Mouse (Mus musculus) kidney, embryonic 16.5 days (tissue): ENCODE measurements at regions not wholly inside any gene's neighbourhood (a gene's known extent, or its start where the extent isn't known, plus 50 kb on each side); places are given as distances from the start of the nearest gene placed in this dataset.

Experiments
- ATAC-seq: fragments of 200-750 bp; cut with Nextera tagmentation; 2 replicates; pipeline ENCODE4 v1.8.0; 2017; ENCODE audit warnings: moderate TSS enrichment; ENCODE audit not compliant: low FRiP score, low TSS enrichment
- H3K27ac ChIP-seq: fragments of 300-500 bp; sonication (generic); 2 replicates; pipeline ENCODE4 v1.5.1; 2014; ENCODE audit warnings: low read length
- H3K27me3 ChIP-seq: fragments of 300-500 bp; sonication (generic); 2 replicates; pipeline ENCODE4 v1.6.1; 2014; ENCODE audit warnings: low read length, control low read depth, mixed read lengths; ENCODE audit not compliant: insufficient read depth
- H3K36me3 ChIP-seq: fragments of 300-500 bp; sonication (generic); 2 replicates; pipeline ENCODE4 v1.6.1; 2014; ENCODE audit warnings: low read length, control low read depth, mixed read lengths; ENCODE audit not compliant: insufficient read depth
- H3K4me1 ChIP-seq: fragments of 300-500 bp; sonication (generic); 2 replicates; pipeline ENCODE4 v1.6.1; 2014; ENCODE audit warnings: low read length, control low read depth, mixed read lengths; ENCODE audit not compliant: insufficient read depth
- H3K4me2 ChIP-seq: fragments of 300-500 bp; sonication (generic); replicated peaks from 2 replicates; pipeline ENCODE4 v1.6.1; 2014; ENCODE audit warnings: low read depth, low read length
- H3K4me3 ChIP-seq: fragments of 300-500 bp; sonication (generic); 2 replicates; pipeline ENCODE4 v1.5.1; 2014; ENCODE audit warnings: mild to moderate bottlenecking, low read length
- H3K9ac ChIP-seq: fragments of 300-500 bp; sonication (generic); replicated peaks from 2 replicates; pipeline ENCODE4 v1.6.1; 2014; ENCODE audit warnings: low read length
- H3K9me3 ChIP-seq: fragments of 300-500 bp; sonication (generic); 2 replicates; pipeline ENCODE4 v1.6.1; 2016; ENCODE audit warnings: low read length, control low read depth
- WGBS: fragments of 180-500 bp; shearing (Covaris S2); extraction: QIAGEN DNeasy Blood & Tissue Kit; methylation state at CpG from one replicate; pipeline ENCODE4 v1.1.7; 2014; 5-methylcytosine and 5-hydroxymethylcytosine counted together

GRCm38 (mm10) chr7:68974761-68975579, 225.9 kb upstream of the Arrdc4 start:
- no peak for ATAC-seq
- Histone ChIP-seq H3K27ac (no peak overlapping the region), H3K9ac (no peak overlapping the region), H3K36me3 (no peaks in the 10 kb centered on the region), H3K9me3 (no peaks in the 10 kb centered on the region), H3K4me1 (peaks cover 15% of the 10 kb centered on the region), H3K4me3 (no peak overlapping the region), H3K27me3 (no peaks in the 10 kb centered on the region), H3K4me2 (no peak overlapping the region)
- WGBS: 70% methylated on average over 8 of the region's 8 CpGs

- no peak overlapping the region for H3K4me3 ChIP-seq
- no peak overlapping the region for H3K27ac ChIP-seq
- H3K9me3 ChIP-seq: no peaks in the 10 kb centered on the region
- H3K4me2 ChIP-seq: no peak overlapping the region
- 19% methylated on average over 6 of the region's 6 CpGs for WGBS
- H3K4me1 ChIP-seq: no peaks in the 10 kb centered on the region
- H3K27me3 ChIP-seq: no peaks in the 10 kb centered on the region
- no peak for ATAC-seq
- no peak overlapping the region for H3K9ac ChIP-seq
- H3K36me3 ChIP-seq: no peaks in the 10 kb centered on the region
These were observed 197.1 kb upstream of the Arrdc4 start for GRCm38 (mm10) chr7:68945886-68946863.

- 32% methylated on average over 14 of the region's 14 CpGs for WGBS
- ATAC-seq: peak; percentile 91
- no peaks in the 10 kb centered on the region for H3K27me3 ChIP-seq
These were observed 181.7 kb upstream of the Arrdc4 start for GRCm38 (mm10) chr7:68930627-68931334.

DNA sequence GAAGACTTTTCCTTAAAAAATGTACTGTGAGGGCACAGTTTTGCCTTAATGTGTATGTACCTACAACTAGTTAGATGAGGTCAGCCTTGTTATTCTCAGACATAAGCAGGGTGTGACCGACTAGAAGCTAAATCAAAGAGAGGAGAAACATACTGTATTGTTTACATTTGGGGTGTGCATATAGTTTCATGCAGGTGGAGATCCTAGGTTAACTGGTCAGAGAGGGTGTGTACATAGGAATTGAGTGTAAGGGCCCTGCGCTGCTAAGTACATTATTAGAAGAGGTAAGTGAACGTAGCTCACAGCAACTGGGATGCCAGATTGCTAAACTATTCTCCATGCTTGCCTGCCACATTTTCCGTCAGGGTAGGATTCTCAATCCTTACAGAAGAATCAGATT, 180.6 kb upstream of the Arrdc4 start:
- Histone ChIP-seq H3K36me3 (no peaks in the 10 kb centered on the region), H3K4me1 (peaks cover 3% of the 10 kb centered on the region; the same call in 1 of the 2 replicates), H3K27me3 (no peaks in the 10 kb centered on the region), H3K4me2 (no peak overlapping the region), H3K4me3 (no peak overlapping the region), H3K9ac (no peak overlapping the region), H3K27ac (no peak overlapping the region), H3K9me3 (no peaks in the 10 kb centered on the region)
- 85% methylated on average over 4 of the region's 4 CpGs for WGBS
- no peak for ATAC-seq

More at GRCm38 (mm10) chr7:68930627-68931334, 181.7 kb upstream of the Arrdc4 start:
- Histone ChIP-seq H3K4me2 (no peak overlapping the region), H3K4me1 (peaks cover 3% of the 10 kb centered on the region; the same call in 1 of the 2 replicates), H3K9ac (no peak overlapping the region), H3K36me3 (no peaks in the 10 kb centered on the region), H3K27ac (0 out of 2 replicates have a peak overlapping the region, but pooled peaks have one; percentile 6), H3K9me3 (no peaks in the 10 kb centered on the region), H3K4me3 (no peak overlapping the region)

DNA sequence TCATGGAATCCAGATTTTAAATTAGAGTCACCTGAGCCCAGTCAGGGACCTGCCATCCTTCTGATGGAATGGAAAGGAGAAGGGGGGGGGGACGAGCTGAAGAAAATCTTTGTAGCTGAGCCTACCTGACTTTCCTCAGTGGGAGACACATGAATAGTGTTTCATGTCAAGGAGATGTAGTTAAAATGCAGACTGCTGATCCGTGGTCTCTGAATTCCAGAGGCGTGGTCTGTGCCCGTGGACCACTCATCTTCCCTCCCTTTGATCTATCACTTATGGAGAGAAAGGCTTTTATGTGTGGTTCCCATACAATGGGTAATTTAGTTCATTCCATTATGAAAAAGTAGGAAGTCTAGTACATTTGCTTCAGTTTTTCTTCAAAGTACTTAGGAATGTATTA, 176.6 kb upstream of the Arrdc4 start:
- no peak overlapping the region for H3K4me3 ChIP-seq
- WGBS: 39% methylated on average over 4 of the region's 4 CpGs

DNA sequence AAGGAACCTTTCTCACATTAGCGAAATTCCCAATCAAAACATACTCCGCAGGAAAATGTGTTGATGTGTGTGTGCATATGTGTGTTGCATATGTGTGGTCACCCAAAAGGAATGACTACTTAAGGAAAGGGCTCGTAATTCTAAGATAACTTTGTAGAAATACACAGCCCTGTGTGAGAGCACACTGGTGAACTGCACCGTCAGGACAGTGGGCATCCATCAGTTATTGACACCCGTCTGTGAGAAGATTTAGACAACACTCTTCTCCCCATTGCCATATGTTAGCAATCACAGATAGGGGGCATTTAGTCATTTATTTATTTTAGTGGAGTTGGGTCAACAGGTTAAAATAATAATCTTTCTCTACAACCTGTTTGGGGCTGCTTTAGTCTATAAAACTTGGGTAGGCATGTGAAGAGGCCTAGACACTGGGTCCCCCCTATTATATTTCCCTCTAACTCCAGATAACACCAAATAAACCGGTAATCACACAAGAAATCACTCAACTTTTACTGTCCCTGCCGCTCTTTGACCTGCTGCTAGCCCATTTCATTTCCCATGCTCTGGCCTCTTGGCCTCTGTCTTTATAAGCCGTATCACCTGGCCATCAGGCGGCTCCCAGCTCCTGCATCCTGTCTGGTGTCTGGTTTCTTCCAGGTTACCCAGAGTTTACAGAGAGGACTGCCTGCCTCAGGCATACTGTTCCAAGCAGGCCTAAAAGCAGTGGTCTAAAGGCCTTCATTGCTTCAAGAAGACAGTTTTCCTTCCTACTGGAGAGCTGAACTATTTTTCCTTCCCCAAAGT, 169.8 kb upstream of the Arrdc4 start:
- Histone ChIP-seq H3K9ac (no peak overlapping the region), H3K4me3 (no peak overlapping the region), H3K9me3 (no peaks in the 10 kb centered on the region), H3K27me3 (no peaks in the 10 kb centered on the region), H3K27ac (peak overlapping the region; percentile 67), H3K4me1 (peaks cover 7% of the 10 kb centered on the region; the same call in 1 of the 2 replicates), H3K36me3 (no peaks in the 10 kb centered on the region), H3K4me2 (no peak overlapping the region)
- WGBS: 33% methylated on average over 9 of the region's 9 CpGs
- peak; percentile 83 for ATAC-seq

More for the DNA sequence above, 176.6 kb upstream of the Arrdc4 start:
- 0 out of 2 replicates have a peak, but pooled peaks have one; percentile 51 for ATAC-seq
- no peaks in the 10 kb centered on the region for H3K27me3 ChIP-seq
- H3K9me3 ChIP-seq: no peaks in the 10 kb centered on the region
- no peak overlapping the region for H3K27ac ChIP-seq
- H3K36me3 ChIP-seq: no peaks in the 10 kb centered on the region
- H3K9ac ChIP-seq: no peak overlapping the region
- H3K4me1 ChIP-seq: 0 out of 2 replicates have a peak, but pooled peaks cover 3% of the 10 kb centered on the region
- no peak overlapping the region for H3K4me2 ChIP-seq

GRCm38 (mm10) chr7:68917876-68918200, 168.8 kb upstream of the Arrdc4 start:
- Histone ChIP-seq H3K36me3 (no peaks in the 10 kb centered on the region), H3K9ac (no peak overlapping the region), H3K4me2 (peak overlapping the region; percentile 50; the same call in 1 of the 2 replicates), H3K9me3 (no peaks in the 10 kb centered on the region), H3K27ac (no peak overlapping the region), H3K27me3 (no peaks in the 10 kb centered on the region), H3K4me1 (peaks cover 7% of the 10 kb centered on the region; the same call in 1 of the 2 replicates), H3K4me3 (no peak overlapping the region)
- WGBS: 2% methylated on average over 2 of the region's 2 CpGs
- peak; percentile 50 for ATAC-seq

GRCm38 (mm10) chr7:68917137-68917875, 168.3 kb upstream of the Arrdc4 start:
- peak overlapping the region; percentile 35; the same call in 1 of the 2 replicates for H3K27ac ChIP-seq

More at GRCm38 (mm10) chr7:68917137-68917875, 168.3 kb upstream of the Arrdc4 start:
- no peaks in the 10 kb centered on the region for H3K36me3 ChIP-seq
- no peak overlapping the region for H3K9ac ChIP-seq
- H3K27me3 ChIP-seq: no peaks in the 10 kb centered on the region
- H3K4me2 ChIP-seq: peak overlapping the region; percentile 50
- H3K4me3 ChIP-seq: peak overlapping the region; percentile 24
- H3K4me1 ChIP-seq: peaks cover 7% of the 10 kb centered on the region; the same call in 1 of the 2 replicates
- WGBS: 3% methylated on average over 21 of the region's 21 CpGs
- peak; percentile 86 for ATAC-seq
- H3K9me3 ChIP-seq: no peaks in the 10 kb centered on the region
